In genomic region chr6:134847550-134847949, GRCm38 (mm10) we compare ENCODE assay signal across 10 mouse cellular contexts.
"Had no signal": no experiment of that assay in that cellular context is flagged by ENCODE, and none has a peak within 500 bp of the region (broad histone marks: within the 10 kb centered on the region; RNA-seq: fewer than 3 reads in every experiment).

No protein-coding gene starts in this region.

- H3K9me3 ChIP-seq: midbrain, embryonic 10.5 days; midbrain, embryonic 12.5 days; neural tube, embryonic 13.5 days had no signal

- H3K27me3 ChIP-seq: midbrain, embryonic 12.5 days; neural tube, embryonic 13.5 days had no signal

- H3K4me3 ChIP-seq: midbrain, embryonic 10.5 days; midbrain, embryonic 12.5 days; myocyte; neural tube, embryonic 13.5 days had no signal

- H3K27ac ChIP-seq: liver, embryonic 14.5 days; midbrain, embryonic 10.5 days; midbrain, embryonic 12.5 days; neural tube, embryonic 13.5 days had no signal

- H3K4me2 ChIP-seq: lung, embryonic 14.5 days; midbrain, embryonic 12.5 days; neural tube, embryonic 13.5 days had no signal

- DNase-seq: lung, adult 18-20 months; right cerebral cortex, postnatal 25 days; right cerebral cortex, postnatal 4 days; thymus, adult 18-20 months had no signal

- H3K36me3 ChIP-seq: midbrain, embryonic 10.5 days; midbrain, embryonic 12.5 days had no signal

- H3K4me1 ChIP-seq: midbrain, embryonic 10.5 days; midbrain, embryonic 12.5 days; neural tube, embryonic 13.5 days had no signal

- H3K9ac ChIP-seq: liver, embryonic 14.5 days; lung, embryonic 14.5 days; midbrain, embryonic 12.5 days; neural tube, embryonic 13.5 days had no signal
